Mouse (Mus musculus) intestine, postnatal 0 days (tissue): ENCODE measurements around the gene Dnajc13. TPM values are rescaled to one million over a fixed set of nuclear protein-coding genes. Genes with fewer than 3 reads are reported as not detected.

Experiments used
- ATAC-seq: fragments of 200-750 bp; cut with Nextera tagmentation; 2 replicates; pipeline ENCODE4 v1.8.0; 2017; ENCODE audit warnings: mild to moderate bottlenecking, moderate TSS enrichment, moderate library complexity
- H3K27ac ChIP-seq: fragments of 300-500 bp; sonication (generic); 2 replicates; pipeline ENCODE4 v1.5.1; 2014; ENCODE audit warnings: mild to moderate bottlenecking, low read depth, low read length, moderate library complexity
- H3K27me3 ChIP-seq: fragments of 300-500 bp; sonication (generic); replicated peaks from 2 replicates; pipeline ENCODE4 v1.6.1; 2014; ENCODE audit warnings: low read length, mixed read lengths; ENCODE audit not compliant: control insufficient read depth, insufficient read depth
- H3K36me3 ChIP-seq: fragments of 300-500 bp; sonication (generic); 2 replicates; pipeline ENCODE4 v1.6.1; 2014; ENCODE audit warnings: mild to moderate bottlenecking, moderate library complexity; ENCODE audit not compliant: control insufficient read depth, insufficient read depth
- H3K4me1 ChIP-seq: fragments of 300-500 bp; sonication (generic); replicated peaks from 2 replicates; pipeline ENCODE4 v1.6.1; 2014; ENCODE audit warnings: antibody characterized with exemption, low read length, mixed read lengths; ENCODE audit not compliant: control insufficient read depth, insufficient read depth
- H3K4me2 ChIP-seq: fragments of 300-500 bp; sonication (generic); replicated peaks from 2 replicates; pipeline ENCODE4 v1.6.1; 2014; ENCODE audit warnings: low read depth, mild to moderate bottlenecking, moderate library complexity
- H3K4me3 ChIP-seq: fragments of 300-500 bp; sonication (generic); 2 replicates; pipeline ENCODE4 v1.5.1; 2014; ENCODE audit warnings: low read depth, low read length
- H3K9ac ChIP-seq: fragments of 300-500 bp; sonication (generic); 2 replicates; pipeline ENCODE4 v1.6.1; 2014; ENCODE audit warnings: mild to moderate bottlenecking, low read depth, low read length
- H3K9me3 ChIP-seq: fragments of 300-500 bp; sonication (generic); 2 replicates; pipeline ENCODE4 v1.6.1; 2016; ENCODE audit warnings: mixed run types; ENCODE audit not compliant: control insufficient read depth
- CTCF ChIP-seq: sonication (generic); IDR thresholded peaks from 2 replicates; pipeline ENCODE4 v1.5.1; 2016; ENCODE audit warnings: low read depth, mild to moderate bottlenecking, control low read depth, antibody characterized with exemption, moderate library complexity
- WGBS: fragments of 180-500 bp; shearing (Covaris S2); extraction: QIAGEN DNeasy Blood & Tissue Kit; methylation state at CpG from one replicate; pipeline ENCODE4 v1.1.7; 2014; 5-methylcytosine and 5-hydroxymethylcytosine counted together
- polyA plus RNA-seq: library from polyadenylated mRNA; unstranded; fragments of >200 nt; fragmentation: Nextera tagmentation; extraction: Ambion mirVana; gene quantifications from 2 replicates; pipeline ENCODE4 v1.2.1, GENCODE M21; 2015

Gene Dnajc13
- polyA plus RNA-seq, 1 experiment from 2014 or later: 26.8 TPM

GRCm38 (mm10) chr9:104297041-104297440 lies 34.3 kb upstream of the Dnajc13 start:
- WGBS: 56% methylated on average over 3 of the region's 3 CpGs
- no peak for ATAC-seq
- no peaks in the 10 kb centered on the region for H3K27me3 ChIP-seq
- H3K27ac ChIP-seq: no peak overlapping the region
- no peaks in the 10 kb centered on the region for H3K4me1 ChIP-seq
- H3K4me3 ChIP-seq: no peak overlapping the region
- no peaks in the 10 kb centered on the region for H3K9me3 ChIP-seq
- no peak for TF ChIP-seq CTCF
- H3K9ac ChIP-seq: no peak overlapping the region
- no peak overlapping the region for H3K4me2 ChIP-seq
- no peaks in the 10 kb centered on the region for H3K36me3 ChIP-seq

DNA sequence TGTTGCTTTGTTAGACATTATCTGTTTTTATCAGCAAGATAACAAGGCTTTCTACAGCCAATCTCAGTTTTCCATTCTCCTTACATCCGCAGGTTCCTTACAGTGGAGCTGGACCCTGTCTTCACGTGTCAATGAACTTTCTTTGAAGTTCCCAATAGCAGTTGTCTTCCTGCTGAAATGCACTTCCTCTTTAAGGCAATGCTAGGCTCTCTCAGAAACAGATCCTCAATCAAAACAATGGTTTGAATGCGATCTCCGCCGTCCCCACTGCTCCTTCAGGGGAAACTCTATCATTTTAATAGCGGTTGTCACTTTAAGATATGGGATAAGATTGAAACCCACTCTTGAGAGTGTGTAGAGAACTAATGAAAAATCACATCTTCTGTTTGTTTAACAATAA lies 22.2 kb upstream of the Dnajc13 start:
- Histone ChIP-seq H3K27me3 (no peaks in the 10 kb centered on the region), H3K4me3 (no peak overlapping the region), H3K36me3 (no peaks in the 10 kb centered on the region; the same call in 1 of the 2 replicates), H3K4me1 (no peaks in the 10 kb centered on the region), H3K27ac (no peak overlapping the region), H3K9me3 (no peaks in the 10 kb centered on the region), H3K9ac (no peak overlapping the region), H3K4me2 (no peak overlapping the region)
- ATAC-seq: no peak
- 52% methylated on average over 6 of the region's 6 CpGs for WGBS
- no peak for TF ChIP-seq CTCF

DNA sequence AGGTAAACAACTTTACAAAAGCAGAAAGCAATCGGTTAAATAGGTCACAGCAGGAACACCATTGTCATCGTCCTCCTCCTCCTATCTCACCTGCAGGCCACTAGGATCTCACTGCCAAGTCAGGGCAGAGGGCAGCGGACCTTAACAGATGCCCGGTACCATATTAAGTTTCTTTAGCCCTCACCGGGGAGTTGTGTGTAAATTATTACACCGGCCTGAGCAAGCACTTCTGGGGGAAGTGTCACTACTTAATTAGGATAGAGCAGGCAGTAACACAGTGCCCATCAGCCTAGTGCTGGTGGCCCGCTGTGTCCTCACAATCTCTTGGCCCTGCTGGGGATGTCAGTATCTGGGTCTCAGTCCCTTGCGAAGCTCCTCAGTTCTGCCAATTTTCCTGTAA lies 19.8 kb upstream of the Dnajc13 start:
- no peaks in the 10 kb centered on the region for H3K27me3 ChIP-seq
- no peaks in the 10 kb centered on the region for H3K4me1 ChIP-seq
- no peak overlapping the region for H3K4me2 ChIP-seq
- no peak overlapping the region for H3K9ac ChIP-seq
- H3K27ac ChIP-seq: no peak overlapping the region
- H3K4me3 ChIP-seq: no peak overlapping the region
- no peak for TF ChIP-seq CTCF
- H3K36me3 ChIP-seq: no peaks in the 10 kb centered on the region
- 59% methylated on average over 8 of the region's 8 CpGs for WGBS
- no peak for ATAC-seq
- H3K9me3 ChIP-seq: no peaks in the 10 kb centered on the region

GRCm38 (mm10) chr9:104281737-104282136 lies 19.0 kb upstream of the Dnajc13 start:
- Histone ChIP-seq H3K36me3 (no peaks in the 10 kb centered on the region), H3K27me3 (no peaks in the 10 kb centered on the region), H3K27ac (no peak overlapping the region), H3K4me1 (no peaks in the 10 kb centered on the region), H3K9me3 (no peaks in the 10 kb centered on the region), H3K4me3 (no peak overlapping the region), H3K9ac (no peak overlapping the region), H3K4me2 (no peak overlapping the region)
- no peak for ATAC-seq
- no peak for TF ChIP-seq CTCF
- WGBS: 77% methylated on average over 5 of the region's 5 CpGs

DNA sequence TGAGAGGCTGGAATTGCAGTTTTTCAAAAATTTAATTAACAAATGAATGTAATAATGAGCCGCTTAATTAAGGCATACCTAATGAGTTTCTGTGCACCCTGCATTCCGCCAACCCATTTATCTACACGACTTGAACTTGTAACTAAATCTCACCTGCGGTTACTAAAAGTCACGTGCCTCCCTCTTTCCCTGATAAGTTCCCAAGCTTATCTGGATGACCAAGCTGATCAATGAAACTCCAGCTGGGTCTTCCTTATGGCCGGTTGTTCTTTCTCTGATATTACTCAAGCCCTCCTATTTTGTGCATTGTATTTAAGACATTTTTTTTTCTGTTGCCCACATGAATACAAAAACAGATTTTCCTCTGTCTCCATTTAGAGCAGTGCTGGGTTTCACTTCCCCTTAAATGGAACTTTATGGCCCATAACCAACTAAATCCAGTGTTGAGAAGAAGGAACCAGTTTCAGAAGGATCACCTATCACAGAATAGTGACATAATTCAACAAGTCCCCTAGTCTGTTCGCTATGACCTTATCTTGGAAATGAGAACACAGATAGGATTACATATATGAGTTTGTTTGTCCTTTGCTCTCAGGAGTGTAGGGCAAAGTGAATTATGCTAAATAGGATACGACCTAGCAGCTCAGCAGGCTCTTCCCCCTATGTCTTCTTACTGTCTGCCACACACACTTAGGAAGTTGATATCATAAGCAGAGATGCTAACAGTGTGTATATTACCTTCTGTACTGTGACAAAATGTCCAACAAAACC lies 18.2 kb upstream of the Dnajc13 start:
- Histone ChIP-seq H3K9ac (no peak overlapping the region), H3K27ac (no peak overlapping the region), H3K27me3 (no peaks in the 10 kb centered on the region), H3K4me2 (no peak overlapping the region), H3K4me3 (no peak overlapping the region), H3K36me3 (no peaks in the 10 kb centered on the region), H3K4me1 (no peaks in the 10 kb centered on the region), H3K9me3 (no peaks in the 10 kb centered on the region)
- TF ChIP-seq CTCF: no peak
- 39% methylated on average over 8 of the region's 8 CpGs for WGBS
- peak; percentile 66 for ATAC-seq

DNA sequence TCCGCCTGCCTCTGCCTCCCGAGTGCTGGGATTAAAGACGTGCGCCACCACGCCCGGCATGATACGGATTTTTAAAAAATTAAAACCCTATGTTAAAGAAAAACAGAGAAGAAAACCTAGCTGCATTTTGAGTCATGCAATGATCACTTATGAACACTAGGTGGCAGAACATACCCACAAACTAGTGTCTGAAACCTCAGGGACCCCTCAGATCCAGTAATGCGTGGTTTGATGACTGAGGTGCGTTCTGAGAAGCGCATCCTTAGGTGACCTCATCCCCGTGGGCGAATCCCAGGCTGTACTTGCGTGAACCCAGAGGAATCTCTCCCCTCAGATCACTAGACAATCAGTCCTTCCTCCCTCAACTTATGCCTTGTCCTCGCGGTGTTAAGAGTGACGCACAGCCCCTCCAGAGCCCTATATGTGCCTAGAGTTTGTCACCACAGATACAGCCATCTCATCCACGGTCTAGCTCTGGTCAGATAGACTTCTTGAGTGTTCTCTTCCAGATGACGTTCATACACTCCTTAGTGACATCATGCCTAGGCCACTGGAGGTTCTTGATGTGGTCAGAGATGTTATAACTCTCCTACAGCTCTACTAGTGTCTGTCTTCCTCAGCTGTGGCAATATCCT lies 14.9 kb upstream of the Dnajc13 start:
- H3K4me1 ChIP-seq: no peaks in the 10 kb centered on the region
- peak; percentile 83 for TF ChIP-seq CTCF
- H3K9ac ChIP-seq: no peak overlapping the region
- H3K27me3 ChIP-seq: no peaks in the 10 kb centered on the region
- no peaks in the 10 kb centered on the region for H3K36me3 ChIP-seq
- no peaks in the 10 kb centered on the region for H3K9me3 ChIP-seq
- no peak overlapping the region for H3K4me3 ChIP-seq
- 23% methylated on average over 18 of the region's 18 CpGs for WGBS
- no peak overlapping the region for H3K27ac ChIP-seq
- ATAC-seq: no peak; the same call in 1 of the 2 replicates
- peak overlapping the region; percentile 37; the same call in 1 of the 2 replicates for H3K4me2 ChIP-seq
